Mouse (Mus musculus): ENCODE measurements around the gene Slc25a5.
"Not testable (repeated sequence)": the region's sequence is repeated elsewhere in the genome, so short reads cannot be mapped to it uniquely, and the experiment has no call there.

Gene Slc25a5

DNA sequence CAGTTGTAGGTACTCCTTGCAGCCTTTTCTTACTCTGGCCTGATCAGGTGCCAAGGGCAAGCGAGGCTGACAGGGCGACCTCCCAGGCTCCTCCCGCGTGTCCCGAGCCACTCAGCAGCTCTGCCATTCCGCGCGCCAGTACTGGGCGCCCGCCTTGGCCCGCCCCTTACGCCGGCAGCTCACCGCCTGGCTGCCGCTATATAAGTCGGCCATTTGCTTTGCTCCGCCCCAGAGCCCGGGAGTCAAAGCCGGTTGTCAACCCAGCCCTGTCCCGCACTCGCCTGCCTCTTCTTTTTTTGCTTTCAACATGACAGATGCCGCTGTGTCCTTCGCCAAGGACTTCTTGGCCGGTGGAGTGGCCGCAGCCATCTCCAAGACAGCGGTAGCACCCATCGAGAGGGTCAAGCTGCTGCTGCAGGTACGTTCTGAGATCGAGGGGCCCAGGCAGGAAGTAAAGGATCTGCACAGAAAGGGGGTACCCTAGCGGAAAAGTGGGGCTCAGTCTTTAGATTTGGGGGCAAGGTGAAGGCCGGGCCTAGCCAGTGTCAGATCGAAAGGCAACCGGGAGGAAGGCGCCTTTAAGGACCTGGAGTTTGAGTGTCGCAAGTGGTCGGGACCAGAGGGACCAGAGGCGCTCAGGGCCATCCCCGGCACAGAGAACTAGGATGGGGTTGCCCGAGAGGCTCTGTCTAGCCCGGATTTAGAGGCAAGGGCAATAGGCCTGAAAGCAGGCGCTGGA is at the start of gene Slc25a5:
Gene Slc25a5, plus strand, starts transcription at position 228 of the 739 bp plus-strand sequence.
- peak; percentile 86 for DNase-seq

- no peak for DNase-seq
Observed at GRCm38 (mm10) chrX:36746789-36747188, 48.7 kb upstream of the Slc25a5 start.

- DNase-seq, result no peak
Observed at GRCm38 (mm10) chrX:36748573-36748972, 46.9 kb upstream of the Slc25a5 start.

DNA sequence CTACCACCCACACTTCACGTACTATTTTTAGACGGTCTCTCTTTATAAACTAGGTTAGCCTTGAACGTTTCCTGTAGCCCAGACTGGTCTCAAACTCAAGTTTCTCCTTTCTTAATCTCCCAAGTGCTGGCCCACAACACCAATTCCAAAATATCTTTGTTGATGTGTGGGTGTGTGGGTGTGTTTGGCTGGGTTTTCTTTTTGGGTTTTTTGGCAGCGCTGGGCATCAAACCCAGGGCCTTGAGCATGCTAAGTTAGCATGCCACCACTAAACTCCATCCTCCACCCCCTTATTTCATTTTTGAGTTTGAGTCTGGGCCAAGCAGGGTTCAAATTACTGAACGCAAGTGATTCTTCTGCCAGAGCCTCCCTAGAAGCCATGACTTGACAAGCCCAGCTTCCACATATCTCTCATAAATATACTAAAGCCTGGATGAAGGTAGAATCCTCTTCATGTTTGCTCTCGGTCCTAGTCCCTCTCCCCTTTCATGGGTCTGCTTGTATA is 46.1 kb upstream of the Slc25a5 start:
- no peak for DNase-seq

DNA sequence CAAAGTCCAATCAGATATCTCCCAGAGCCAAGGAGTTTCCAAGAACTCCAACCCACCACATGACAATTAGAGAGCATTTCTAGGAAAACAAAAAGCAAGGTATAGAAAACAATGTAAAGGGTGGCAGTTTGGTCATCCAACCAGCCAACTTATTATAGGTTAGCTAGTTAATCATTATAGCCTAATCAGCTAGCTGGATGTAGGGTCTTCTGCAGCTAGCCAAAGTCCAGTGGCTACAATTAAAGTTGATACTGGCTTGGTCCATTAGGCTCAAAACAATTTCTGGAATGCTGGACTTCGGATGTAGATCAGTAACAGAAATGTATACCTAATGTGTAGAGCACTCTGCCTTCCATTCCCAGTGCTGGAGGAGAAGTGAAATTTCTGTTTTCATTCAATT is 44.9 kb upstream of the Slc25a5 start:
- no peak for DNase-seq

DNA sequence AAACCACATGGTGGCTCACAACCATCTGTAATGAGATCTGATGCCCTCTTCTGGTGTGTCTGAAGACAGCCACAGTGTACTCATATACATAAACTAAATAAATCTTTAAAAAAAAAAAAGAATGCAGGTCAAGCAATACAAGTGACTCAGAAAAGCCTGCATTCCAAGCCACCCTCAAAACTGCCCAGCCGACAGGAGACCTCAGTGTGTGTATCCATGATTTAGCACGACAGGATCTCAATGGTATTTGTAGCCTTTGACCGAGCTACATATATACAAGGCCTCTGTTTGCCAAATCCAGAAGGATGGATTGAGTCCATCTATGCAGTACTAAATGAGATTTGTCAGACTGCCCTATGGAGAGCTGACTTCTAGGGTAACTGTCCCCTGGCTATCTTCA is 42.9 kb upstream of the Slc25a5 start:
- no peak for DNase-seq

DNA sequence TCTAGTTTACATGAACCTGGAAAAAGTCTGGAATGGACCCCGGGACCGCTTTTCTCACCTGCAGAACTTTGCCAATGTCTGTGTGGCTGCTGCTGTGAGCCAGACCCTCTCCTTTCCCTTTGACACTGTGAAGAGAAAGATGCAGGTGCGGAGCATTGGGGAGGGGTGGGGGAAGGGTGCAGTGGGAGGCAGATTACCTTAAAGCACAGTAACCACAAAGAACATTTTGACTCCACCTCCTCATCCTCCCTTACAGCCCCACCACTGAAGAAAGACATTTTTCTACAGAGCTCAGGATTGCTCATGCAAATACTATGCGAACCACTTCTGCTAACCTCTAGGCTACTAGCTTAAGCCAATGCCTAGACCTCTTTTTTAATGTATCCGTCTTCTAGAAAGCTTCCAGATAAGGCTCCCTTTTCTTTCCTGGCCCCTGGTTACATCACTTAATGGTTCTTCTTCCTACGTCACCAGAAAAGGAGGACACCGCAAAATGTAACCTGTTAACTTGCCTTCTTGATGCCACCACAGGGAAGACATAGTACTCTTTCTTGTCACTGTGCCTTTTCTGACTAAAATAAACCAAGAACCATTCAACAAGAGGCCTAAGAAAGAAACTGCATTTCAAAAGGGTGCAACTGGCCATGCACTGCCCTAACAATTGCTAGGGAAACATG is 37.5 kb upstream of the Slc25a5 start:
- no peak for DNase-seq

DNA sequence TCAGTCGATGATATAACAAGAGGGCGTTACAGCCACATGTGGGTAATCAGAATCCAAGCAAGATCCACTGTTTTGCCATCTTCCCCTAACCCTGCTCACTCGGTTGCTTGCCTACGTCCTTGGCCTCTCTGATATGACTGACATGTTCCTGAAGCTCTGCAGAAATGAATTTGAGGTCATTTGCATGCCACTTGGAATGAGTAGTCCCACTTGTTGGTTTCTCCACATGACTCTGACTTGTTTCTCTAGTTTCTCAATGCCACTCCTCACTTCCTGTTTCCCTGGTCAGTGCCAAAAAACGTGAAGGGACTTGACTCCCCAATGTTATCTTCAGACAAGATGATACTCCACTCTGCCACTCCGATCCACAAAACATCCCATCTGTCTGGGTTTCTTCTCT is 36.9 kb upstream of the Slc25a5 start:
- no peak for DNase-seq

- DNase-seq, result peak; percentile 66 to 67
Observed at GRCm38 (mm10) chrX:36760946-36761635, 34.4 kb upstream of the Slc25a5 start.

DNA sequence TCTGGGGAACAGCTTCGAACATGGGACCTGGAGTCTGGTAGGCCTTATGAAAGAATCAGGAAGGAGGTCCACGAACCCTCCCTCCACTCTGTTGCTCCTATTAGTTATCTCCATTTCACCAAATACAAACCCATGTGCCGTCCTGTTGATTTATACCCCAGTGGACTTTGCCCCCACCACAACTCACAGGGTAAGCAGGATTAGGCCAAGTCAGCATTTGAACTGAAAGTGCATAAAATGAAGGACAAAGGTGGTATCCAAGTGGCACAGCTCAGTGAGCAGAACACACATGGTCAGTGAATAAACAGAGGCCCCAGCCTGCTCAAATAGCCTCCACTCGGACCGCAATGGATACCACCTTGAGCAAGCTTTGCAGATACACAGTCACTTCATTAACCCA is 33.2 kb upstream of the Slc25a5 start:
- DNase-seq, result no peak

DNA sequence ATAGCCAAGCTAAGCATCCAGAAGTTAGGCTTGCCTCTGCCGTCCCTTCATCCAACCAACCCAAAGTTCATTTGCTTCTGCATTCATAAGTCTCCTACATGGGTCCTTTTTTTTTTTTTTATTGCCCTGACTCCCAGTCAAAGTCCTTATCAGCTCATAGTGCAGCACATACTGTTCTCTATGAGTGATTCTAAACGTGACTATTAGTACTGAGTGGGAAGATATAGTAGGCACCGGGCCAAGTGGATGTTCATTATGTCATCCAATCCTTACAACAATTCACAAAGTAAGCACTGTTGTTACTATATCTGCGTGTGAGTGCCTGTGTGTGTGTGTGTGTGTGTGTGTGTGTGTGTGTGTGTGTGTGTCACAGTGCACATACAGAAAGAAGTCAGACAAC is 32.6 kb upstream of the Slc25a5 start:
- no peak for DNase-seq

DNA sequence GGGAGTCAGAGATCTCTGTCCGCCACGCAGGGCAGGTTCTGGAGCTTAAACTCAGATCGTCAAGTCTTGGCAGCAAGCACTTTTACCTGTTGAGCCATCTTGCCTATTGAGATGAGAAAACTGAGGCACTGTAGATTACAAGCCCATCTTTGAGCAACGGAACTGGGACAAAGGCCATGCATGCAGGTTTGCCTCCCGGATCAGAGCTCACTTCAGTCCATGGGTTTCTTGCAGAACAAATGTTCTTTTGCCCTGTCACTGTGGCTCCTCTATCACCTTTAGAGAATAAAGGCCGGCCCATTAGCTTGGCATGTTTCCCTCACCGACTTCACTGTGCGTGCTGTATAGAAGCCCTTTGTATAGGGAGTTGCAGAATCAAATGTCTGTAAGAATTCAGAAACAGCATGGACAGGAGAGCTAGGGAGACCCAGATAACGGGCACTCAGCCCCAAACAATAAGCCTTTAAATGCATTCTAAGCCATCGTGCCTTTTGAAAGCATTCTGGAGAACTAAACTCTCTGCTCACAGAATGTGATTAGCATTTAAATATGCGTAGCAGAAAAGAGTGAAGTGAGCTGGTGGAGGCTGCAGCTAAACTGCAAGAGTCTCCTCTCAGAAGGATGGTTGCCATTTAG is 32.0 kb upstream of the Slc25a5 start:
- no peak for DNase-seq

DNA sequence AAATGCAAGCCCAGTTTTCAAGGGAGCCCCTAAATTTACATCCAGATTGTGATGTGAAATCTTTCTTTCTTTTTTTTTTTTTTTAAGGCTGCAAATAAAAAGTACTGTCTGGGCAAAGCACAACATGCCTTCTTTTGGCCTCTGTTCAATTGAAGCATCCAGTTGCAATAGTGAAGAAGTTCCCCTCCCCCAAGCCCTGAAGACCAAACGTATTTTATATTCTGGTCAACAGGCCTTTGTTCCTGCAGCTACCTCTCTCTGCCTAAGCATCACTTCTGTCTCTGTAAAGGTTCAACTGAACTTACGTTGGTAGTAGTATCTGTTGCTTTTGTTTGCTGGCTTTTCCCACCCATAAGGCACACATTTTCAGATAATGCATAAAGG is 31.5 kb upstream of the Slc25a5 start:
- DNase-seq, result no peak

DNA sequence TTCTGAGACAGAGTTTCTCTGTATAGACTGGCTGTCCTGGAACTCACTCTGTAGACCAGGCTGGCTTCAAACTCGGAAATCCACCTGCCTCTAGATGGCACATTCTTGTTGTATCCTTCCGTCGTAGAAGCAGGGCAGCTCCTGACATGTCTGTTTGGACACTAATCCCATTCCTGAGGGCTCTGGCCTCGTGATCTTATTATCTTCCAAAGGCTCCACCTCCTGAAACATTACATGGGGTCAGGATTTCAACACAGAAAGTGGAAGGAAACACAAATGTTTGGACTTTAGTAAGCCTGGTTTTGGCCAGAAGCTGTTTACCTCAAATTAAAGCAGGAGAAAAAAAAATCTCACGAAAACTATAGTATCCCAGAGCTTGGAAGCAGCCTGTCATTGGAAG is 28.1 kb upstream of the Slc25a5 start:
- DNase-seq, result no peak

GRCm38 (mm10) chrX:36772591-36772990 is 22.9 kb upstream of the Slc25a5 start:
- DNase-seq, result no peak

DNA sequence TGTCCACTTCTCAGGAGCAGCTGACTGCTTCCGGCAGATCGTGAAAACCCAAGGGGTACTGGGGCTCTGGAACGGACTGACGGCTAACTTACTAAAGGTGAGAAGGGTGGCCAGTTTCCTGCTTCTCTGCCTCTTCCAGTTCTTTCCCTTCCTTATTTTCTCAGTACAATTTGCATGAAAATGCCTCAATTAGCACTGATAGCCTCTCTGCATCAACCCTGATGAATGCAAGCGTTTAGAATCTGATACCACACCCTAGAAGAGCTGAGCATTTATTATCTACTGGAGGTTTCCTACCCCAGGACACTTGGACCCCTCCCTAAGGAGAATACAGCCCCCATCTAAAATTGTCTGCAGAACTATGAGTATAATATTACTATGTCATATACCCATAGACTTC is 19.9 kb upstream of the Slc25a5 start:
- DNase-seq, result no peak

DNA sequence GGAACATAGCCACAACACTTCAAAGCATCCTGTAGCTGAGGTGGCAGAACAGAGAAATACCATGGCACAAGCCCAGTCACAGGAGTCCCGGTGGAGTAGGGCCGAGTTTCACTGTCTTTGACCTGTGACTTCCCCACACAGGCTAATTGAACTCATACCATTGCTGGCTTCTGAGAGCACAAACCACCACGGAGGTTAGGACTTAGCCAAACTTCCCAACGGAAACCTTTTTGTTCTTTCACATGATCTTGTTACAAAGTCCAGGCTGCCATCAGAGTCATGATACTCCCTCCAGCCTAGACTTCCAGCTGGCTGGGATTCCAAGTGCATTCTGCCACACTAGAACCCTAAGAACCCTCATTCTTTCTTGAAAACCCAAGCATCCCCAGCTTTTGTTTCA is 17.8 kb upstream of the Slc25a5 start:
- no peak for DNase-seq

DNA sequence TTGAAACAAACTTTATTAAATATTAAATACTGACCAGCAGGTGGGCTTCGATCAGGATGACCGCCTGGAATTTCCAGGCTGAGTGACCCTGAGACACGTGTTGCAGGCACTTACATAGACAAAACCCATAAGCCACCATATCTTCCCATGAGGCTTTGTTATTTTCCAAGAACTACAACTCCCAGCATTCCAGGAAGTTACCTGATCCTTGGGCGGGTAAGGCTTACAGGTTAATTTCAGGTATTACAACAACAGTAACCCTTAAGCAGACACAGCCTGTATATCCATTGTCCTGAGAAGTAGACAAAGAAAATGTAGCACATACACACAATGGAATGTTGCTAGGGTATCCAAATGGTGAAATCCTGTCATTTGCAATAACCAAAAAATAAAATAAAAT is 6.1 kb upstream of the Slc25a5 start:
- DNase-seq, result no peak

DNA sequence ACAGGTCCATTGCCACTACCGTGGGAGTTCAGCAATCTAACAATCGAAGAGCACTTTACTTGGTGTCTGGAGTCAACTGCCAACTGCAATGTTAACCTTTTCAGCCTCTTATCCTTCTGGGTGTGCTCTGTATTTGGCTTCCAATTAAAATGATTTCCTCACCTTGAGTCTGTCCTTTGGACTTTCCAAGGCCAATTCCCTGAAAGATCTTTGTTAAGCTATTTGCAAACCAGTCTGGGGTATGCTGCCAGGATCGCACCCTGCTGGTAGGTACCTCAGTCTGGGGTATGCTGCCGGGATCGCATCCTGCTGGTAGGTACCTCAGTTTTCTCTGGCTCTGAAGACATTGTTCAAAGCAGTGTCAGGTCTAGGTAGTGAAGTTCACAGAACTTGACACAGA is 880 bp upstream of the Slc25a5 start:
- DNase-seq, result no peak

DNA sequence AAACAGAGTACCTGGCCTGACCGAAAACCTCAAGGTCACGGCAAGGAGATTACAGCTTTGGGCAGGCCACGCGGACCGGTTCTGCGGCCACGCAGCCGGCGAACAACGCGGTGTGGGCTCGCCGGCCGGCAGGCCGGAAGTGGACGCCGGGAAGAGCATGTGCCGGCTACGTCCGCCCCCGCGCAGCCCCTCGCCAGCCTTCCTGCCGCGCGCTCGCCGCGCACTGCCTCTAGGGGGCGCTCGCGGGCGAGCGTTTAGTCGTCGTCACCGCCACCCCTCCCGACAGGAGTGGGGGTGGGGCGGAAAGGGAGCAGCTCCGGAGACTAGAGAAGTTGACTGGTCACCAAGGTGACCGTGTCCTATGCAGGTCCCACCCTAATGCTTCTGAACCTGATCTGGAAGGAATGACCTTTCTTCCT is 721 bp downstream of the Slc25a5 start:
- DNase-seq, result peak; percentile 86 to 88

- not testable (repeated sequence) for DNase-seq
Observed at GRCm38 (mm10) chrX:36796734-36797133, 1.3 kb downstream of the Slc25a5 start.

DNA sequence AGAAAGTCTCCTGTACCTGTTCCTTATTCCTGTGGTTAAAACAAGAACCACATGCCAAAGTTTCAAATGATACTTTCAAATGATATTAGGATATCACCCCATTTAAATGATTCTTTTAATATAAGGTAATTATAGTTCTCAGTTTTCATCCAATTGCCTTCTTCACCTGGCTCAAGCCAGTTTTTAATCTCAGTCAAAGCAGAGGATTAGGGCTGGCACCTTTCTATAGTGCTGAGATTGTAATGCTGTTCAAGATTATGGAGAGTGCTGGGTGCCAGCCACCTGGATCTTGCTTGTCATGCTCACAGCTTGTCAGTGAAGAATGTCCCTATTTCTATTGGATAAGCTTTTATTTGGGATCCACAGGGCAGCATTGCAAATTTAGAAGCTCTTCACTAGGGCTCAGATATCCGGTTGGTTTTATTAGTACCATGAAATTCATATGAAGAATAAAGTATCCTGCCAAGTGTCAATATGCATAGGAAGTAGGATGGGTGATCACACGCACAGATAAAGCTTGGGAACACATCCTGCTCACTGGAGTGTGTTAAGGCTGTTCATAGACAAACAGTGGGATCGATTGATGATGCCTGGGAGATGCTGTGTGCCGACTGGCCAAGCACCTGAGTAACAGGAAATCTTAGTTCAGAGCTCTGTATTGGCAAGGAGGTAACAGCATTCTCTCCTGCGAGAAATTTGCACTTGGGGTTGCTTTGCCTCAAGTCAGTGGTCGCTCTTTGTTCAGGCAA is 3.9 kb downstream of the Slc25a5 start:
- no peak for DNase-seq

DNA sequence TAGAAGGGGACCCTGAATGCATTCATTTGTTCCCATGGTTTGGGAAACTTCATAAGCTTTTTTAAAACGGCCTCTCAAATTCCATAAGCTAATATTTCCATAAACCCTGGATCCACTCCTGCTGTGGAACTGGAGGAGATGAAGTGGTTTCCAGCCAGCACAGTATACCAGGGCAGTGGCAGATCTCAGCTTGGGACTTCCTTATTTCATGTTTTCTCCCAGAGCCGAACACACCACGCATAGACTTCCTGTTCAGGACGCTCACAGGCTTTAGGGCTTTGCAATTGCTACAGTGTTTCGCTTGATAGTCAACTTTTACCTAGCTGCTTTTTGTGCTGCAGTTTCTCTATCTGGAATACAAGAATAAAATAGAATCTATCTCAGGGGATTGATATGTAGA is 7.7 kb downstream of the Slc25a5 start:
- peak; percentile 10 to 20 for DNase-seq

All from B cell, adult 2 months (primary cell).